Mouse (Mus musculus) right cerebral cortex, adult 2 months (tissue): Measurements from ENCODE around the gene Vmn2r63.
"Not testable (repeated sequence)": the region's sequence is repeated elsewhere in the genome, so short reads cannot be mapped to it uniquely, and the experiment has no call there.

Experiments used
- DNase-seq, 2 experiments: peaks; one replicate each; pipeline ENCODE4 v3.0.0; 2021 to 2022; ENCODE audit warnings: low spot score in 2 of 2

Gene Vmn2r63

GRCm38 (mm10) chr7:42933722-42934121 lies at the start of gene Vmn2r63:
Gene Vmn2r63 (minus strand): TSS chr7:42933822.
- not testable (repeated sequence) for DNase-seq

- no peak for DNase-seq
Observed at GRCm38 (mm10) chr7:42980739-42981138, 47.1 kb upstream of the Vmn2r63 start.

GRCm38 (mm10) chr7:42980098-42980497 lies 46.5 kb upstream of the Vmn2r63 start:
- no peak for DNase-seq

- DNase-seq = no peak
Observed at GRCm38 (mm10) chr7:42965246-42965645, 31.6 kb upstream of the Vmn2r63 start.

GRCm38 (mm10) chr7:42898067-42898466 lies 35.6 kb downstream of the Vmn2r63 start:
- not testable (repeated sequence) for DNase-seq

- DNase-seq = no peak
Observed at GRCm38 (mm10) chr7:42878090-42878489, 55.5 kb downstream of the Vmn2r63 start.

- not testable (repeated sequence) for DNase-seq
Observed at GRCm38 (mm10) chr7:42866801-42867458, 66.7 kb downstream of the Vmn2r63 start, which contains the start of gene Gm2381. Gene Gm2381 (minus strand): TSS chr7:42867234.
